Mouse (Mus musculus): ENCODE data around the gene Nfix.
"Not testable (repeated sequence)": the region's sequence is repeated elsewhere in the genome, so short reads cannot be mapped to it uniquely, and the experiment has no call there.

The Nfix gene

GRCm38 (mm10) chr8:84832759-84833742 is 32.9 kb upstream of the Nfix start:
- no peak for DNase-seq (ENCODE audit: low spot score in 2 of 2)

GRCm38 (mm10) chr8:84832034-84832717 is 32.0 kb upstream of the Nfix start:
- DNase-seq (ENCODE audit: low spot score in 2 of 2): peak in 1 of 2 experiments; percentile 59

GRCm38 (mm10) chr8:84831490-84831889 is 31.3 kb upstream of the Nfix start, which contains the start of gene Gadd45gip1:
Gene Gadd45gip1 (plus strand): TSS chr8:84831522.
- DNase-seq (ENCODE audit: low spot score in 2 of 2): no peak

- DNase-seq (ENCODE audit: low spot score in 2 of 2): not testable (repeated sequence)
Observed at GRCm38 (mm10) chr8:84826518-84826917, 26.4 kb upstream of the Nfix start.

GRCm38 (mm10) chr8:84825636-84826035 is 25.5 kb upstream of the Nfix start:
- no peak for DNase-seq (ENCODE audit: low spot score in 2 of 2)

- DNase-seq (ENCODE audit: low spot score in 2 of 2): no peak
Observed at GRCm38 (mm10) chr8:84823653-84824052, 23.5 kb upstream of the Nfix start.

- DNase-seq (ENCODE audit: low spot score in 2 of 2): no peak
Observed at GRCm38 (mm10) chr8:84822723-84823122, 22.6 kb upstream of the Nfix start, which contains the start of gene Dand5. Gene Dand5 (minus strand): TSS chr8:84822823.

- DNase-seq (ENCODE audit: low spot score in 2 of 2): no peak
Observed at GRCm38 (mm10) chr8:84816117-84816516, 16.0 kb upstream of the Nfix start.

- peak; percentile 90 to 94 for DNase-seq (ENCODE audit: low spot score in 2 of 2)
Observed at GRCm38 (mm10) chr8:84815547-84815946, 15.4 kb upstream of the Nfix start.

- DNase-seq (ENCODE audit: low spot score in 2 of 2): no peak
Observed at GRCm38 (mm10) chr8:84814555-84815441, 14.7 kb upstream of the Nfix start.

- no peak for DNase-seq (ENCODE audit: low spot score in 2 of 2)
Observed at GRCm38 (mm10) chr8:84814240-84814554, 14.1 kb upstream of the Nfix start.

GRCm38 (mm10) chr8:84813830-84814229 is 13.7 kb upstream of the Nfix start:
- DNase-seq (ENCODE audit: low spot score in 2 of 2): no peak

GRCm38 (mm10) chr8:84813059-84813458 is 12.9 kb upstream of the Nfix start:
- DNase-seq (ENCODE audit: low spot score in 2 of 2): peak in 1 of 2 experiments; percentile 67

GRCm38 (mm10) chr8:84811303-84811702 is 11.2 kb upstream of the Nfix start:
- DNase-seq (ENCODE audit: low spot score in 2 of 2): no peak

- peak; percentile 92 to 94 for DNase-seq (ENCODE audit: low spot score in 2 of 2)
Observed at GRCm38 (mm10) chr8:84810896-84811295, 10.8 kb upstream of the Nfix start.

GRCm38 (mm10) chr8:84809941-84810280 is 9.8 kb upstream of the Nfix start:
- DNase-seq (ENCODE audit: low spot score in 2 of 2): no peak

GRCm38 (mm10) chr8:84809109-84809940 is 9.2 kb upstream of the Nfix start:
- DNase-seq (ENCODE audit: low spot score in 2 of 2): no peak

GRCm38 (mm10) chr8:84806031-84806430 is 5.9 kb upstream of the Nfix start:
- DNase-seq (ENCODE audit: low spot score in 2 of 2): no peak

GRCm38 (mm10) chr8:84799136-84799931 is 810 bp downstream of the Nfix start:
- DNase-seq (ENCODE audit: low spot score in 2 of 2): no peak
